Mouse (Mus musculus) adrenal gland, postnatal 25 days (tissue): ENCODE results near the gene Mrps6. TPM values are rescaled to one million over a fixed set of nuclear protein-coding genes. Genes with fewer than 3 reads are reported as not detected.

Source experiments
- DNase-seq: peaks from one replicate; pipeline ENCODE4 v3.0.0; 2021; ENCODE audit warnings: mixed read lengths
- long read RNA-seq: library from polyadenylated mRNA; stranded (forward); transcript quantifications from one replicate; pipeline ENCODE4 v2.0.0, GENCODE M21; 2021
- total RNA-seq: library from RNA; stranded (reverse); gene quantifications from 2 replicates; pipeline ENCODE4 v1.2.3, GENCODE M21; 2021

Mrps6 gene
- total RNA-seq: 71.6 and 81.9 TPM in 2 replicates
- long read RNA-seq, transcript Mrps6-201 (3 exons, 846 nt): major isoform, 79 of 88 reads
- long read RNA-seq, partial matches to known transcripts: 3 of 88 reads
- long read RNA-seq, other reads (novel, unspliced or antisense): 6 of 88 reads

GRCm38 (mm10) chr16:92057852-92058643 is at the start of gene Mrps6, which contains the start of the genes Gm49711 and Slc5a3:
Gene Mrps6 (plus strand): TSS chr16:92058270.
Gene Gm49711 (plus strand): TSS chr16:92058316.
Gene Slc5a3 (plus strand): TSS chr16:92058322.
- peak; percentile 92 for DNase-seq

- DNase-seq: no peak
Observed at GRCm38 (mm10) chr16:92009586-92009985, 48.5 kb upstream of the Mrps6 start.

DNA sequence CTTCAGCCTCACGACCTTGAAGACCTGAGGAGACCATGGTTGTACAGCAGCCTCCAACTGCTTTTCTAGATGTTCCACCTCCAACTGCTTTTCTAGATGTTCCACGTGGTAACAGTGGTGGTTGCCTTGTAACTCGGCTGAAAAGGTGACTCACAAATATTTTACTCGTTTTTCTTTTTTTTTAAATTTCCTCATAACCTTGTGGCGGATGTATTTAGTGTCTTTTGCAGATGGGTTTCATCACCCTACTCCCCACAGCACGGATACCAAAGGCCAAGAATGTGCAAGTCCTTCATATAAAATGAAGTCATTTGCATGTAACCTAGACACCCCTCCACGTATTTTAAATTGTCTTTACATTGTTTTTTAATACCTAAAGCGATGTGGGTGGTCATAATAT is 41.3 kb upstream of the Mrps6 start:
- DNase-seq: no peak

- DNase-seq: peak; percentile 50
Observed at GRCm38 (mm10) chr16:92019141-92020118, 38.6 kb upstream of the Mrps6 start.

DNA sequence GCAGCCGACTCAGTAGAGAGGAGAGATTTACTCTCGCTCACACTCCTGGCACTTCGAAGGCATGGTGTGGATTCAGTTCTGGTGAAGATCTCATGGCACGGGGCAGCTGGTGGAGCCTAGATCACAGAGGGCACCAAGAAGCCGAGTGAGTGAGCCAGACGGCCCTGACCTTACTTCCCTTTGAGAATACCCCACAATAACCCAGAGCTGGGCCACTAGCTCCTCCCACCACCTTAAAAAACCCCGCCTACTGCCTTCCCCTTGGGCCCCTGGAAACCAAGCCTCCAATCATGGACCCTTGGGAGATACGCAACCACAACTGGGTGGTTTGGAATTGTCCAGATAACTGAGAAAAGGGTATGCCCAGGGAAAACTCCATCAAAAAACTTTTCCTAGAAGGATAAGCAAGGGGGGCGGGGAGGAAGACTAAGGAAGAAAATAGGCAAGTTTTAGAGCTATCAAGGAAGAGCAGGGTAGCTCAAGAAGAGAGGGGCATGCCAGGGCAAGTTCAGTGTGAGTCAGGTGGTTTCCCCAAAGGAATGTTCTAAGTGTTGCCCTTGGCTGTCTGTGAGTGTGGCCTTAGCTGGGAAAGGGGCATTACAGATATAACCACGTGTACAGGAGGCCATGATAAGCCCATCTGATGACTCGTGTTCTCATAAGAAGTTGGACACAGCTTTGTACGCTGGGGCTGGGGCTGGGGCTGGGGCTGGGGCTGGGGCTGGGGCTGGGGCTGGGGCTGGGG is 36.2 kb upstream of the Mrps6 start:
- no peak for DNase-seq

GRCm38 (mm10) chr16:92022494-92023283 is 35.4 kb upstream of the Mrps6 start:
- DNase-seq: no peak

DNA sequence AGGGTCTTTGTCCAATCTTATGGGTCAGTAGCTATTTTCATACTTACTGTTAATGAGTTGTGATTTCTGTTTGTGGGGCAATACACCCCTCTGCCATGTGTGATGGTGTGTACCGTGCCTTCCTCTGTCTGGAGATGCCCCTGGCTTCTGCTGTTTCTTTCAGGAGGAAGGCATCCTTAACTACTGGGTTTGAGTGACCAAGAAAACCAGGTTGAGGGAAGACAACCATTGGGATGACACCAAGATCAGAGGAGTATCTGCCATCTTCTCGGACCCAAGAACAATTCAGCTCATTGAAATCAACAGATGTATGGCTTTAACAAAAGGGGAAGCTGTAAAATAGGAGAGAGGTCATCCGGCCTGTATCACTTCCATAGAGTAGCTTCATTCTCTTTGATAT is 24.8 kb upstream of the Mrps6 start:
- DNase-seq: no peak

DNA sequence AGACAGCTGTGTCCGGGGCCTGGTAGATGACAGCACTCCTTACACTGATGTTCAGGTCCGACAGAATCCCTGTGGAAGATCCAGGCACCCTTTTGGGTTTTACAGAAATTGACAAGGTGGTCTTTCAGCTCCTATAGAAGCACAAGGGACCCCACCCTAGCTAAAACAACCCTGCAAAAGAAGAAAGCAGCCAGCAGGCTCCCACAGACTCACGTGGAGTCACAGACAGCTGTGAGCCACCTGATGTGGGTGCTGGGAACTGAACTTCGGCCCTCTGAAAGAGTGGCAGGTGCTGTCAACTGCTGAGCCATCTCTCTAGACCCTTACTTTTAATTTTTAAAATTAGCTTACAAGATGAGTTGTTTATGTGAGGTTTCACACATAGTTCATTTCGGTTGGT is 23.4 kb upstream of the Mrps6 start:
- no peak for DNase-seq

DNA sequence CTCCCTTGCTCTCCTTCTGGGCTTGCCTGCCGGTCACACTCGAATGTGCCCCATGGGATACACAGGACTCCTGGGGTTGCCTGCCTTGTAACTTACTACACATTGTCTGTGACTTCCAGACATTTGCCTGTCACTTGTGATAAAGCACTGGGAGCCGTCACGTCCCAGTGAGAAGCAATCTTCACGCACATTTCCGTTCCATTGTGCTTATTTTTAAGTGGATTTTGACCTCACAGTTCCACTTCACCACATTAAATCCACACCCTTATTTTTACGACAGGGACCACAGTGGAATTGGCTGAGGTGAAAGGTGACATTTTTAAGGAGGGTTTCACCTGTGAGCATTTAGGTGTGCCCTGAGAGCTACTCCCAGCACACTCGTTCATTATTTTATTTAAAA is 21.4 kb upstream of the Mrps6 start:
- DNase-seq: no peak

DNA sequence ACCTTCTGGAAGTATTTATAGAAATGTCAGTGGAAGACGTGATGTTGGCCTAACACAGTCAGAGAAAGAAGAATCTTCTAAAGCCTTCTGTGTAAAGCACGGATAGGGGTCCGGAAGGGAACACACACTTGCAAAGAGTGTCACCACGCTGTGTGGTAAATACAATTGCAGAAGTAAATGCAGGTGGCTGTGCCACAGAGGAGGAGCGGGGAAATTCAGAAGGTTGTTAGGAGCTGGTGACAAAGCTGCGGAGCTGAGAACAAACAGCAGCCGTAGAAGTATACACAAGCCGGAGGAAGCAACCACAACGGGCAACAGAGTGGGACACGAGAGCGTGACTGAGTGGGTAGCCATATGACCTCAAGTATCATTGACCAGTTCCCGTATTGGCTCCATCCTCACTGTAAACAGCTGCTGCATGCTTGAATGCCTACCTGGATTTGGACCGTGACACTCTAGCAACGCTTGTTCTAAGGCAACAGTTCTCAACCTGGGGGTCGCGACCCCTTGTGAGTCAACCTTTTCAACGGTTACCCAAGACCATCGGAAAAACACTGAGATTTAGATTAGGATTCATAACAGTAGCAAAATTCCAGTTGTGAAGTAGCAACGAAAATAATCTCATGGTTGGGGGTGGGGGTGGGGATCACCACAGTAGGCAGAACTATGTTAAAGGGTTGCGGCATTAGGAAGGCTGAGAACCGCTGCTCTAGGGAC is 20.0 kb upstream of the Mrps6 start:
- DNase-seq: no peak

DNA sequence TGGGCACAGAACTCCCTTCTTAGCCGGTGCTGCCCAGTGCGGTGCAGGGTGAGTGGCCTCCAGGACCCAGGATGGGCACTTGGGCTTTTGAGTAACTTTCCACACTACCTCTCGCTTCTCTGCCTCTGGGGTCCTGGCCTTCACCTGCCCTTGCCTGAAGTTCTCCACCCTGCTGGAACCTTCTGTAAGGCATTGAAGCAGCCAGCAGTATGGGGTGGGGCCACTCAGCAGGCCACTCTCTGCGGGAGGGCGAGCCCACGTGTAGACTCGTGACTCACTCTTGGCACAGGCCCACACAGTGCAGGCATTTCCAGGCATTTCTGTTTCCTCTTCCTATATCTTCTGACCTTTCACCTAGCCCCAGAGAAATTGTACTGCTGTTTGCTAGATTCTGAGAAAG is 18.6 kb upstream of the Mrps6 start:
- no peak for DNase-seq

DNA sequence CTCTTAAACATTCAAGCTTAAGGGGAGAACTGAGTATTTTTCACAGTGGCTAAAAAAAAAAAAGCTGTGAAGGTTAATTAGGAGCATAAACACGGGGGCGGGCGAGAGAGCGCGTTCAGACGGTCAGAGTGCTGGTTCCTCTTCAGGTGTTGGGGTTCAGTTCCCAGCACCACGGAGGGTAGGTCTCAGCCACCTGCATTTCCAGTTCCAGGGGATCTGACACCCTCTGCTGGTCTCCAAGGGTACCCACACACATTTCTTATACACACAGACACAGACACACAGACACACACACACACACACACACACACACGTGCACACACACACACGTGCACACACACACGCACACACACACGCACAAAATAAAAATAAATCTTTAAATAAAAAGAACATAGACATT is 18.1 kb upstream of the Mrps6 start:
- DNase-seq: no peak

DNA sequence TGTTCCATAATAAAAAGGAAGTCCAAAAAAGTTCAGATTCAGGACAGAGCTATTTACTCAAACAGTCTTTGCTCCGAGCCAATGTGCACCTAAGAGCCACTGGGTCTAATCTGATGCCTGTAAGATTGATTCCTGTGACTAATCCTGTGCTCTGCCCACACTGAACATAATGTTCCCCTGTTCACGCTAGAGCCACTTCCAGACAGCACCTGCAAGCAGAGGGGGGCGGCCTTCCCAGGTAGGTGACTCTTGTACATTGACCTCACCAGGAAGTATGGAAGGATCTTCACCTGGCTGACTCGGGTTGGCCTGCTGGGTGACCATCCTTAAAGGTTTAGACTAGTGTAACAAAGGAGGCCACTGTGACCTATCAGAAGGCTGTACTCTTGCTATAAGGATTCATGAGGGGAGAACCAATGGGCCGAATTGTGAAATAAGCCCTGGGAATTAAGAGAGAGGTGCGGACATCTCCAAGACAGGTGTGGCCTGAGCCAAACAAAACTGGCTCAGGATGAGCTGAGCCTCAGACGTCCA is 6.2 kb upstream of the Mrps6 start:
- no peak for DNase-seq

- no peak for DNase-seq
Observed at GRCm38 (mm10) chr16:92052569-92052968, 5.5 kb upstream of the Mrps6 start.

GRCm38 (mm10) chr16:92056711-92057110 is 1.4 kb upstream of the Mrps6 start:
- DNase-seq: no peak

DNA sequence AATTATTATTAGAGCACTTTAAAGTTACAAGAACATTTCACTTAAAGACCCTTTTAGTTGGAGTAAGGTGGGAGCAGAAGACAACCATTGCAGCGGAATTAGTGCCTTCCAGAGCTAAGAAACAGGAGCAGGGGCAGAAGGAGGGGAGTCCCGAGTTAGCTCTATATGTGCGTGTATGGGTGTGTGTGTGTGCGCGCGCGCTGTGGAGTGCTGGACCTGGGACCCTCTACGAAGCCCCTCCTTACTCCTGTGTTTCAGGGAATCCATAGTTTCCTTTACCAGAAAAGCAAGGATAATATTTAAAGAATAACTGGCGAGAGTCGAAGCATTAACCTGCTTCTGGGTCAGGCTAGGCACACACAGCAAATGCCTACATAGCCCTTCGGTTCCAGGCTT is 616 bp upstream of the Mrps6 start:
- no peak for DNase-seq

DNA sequence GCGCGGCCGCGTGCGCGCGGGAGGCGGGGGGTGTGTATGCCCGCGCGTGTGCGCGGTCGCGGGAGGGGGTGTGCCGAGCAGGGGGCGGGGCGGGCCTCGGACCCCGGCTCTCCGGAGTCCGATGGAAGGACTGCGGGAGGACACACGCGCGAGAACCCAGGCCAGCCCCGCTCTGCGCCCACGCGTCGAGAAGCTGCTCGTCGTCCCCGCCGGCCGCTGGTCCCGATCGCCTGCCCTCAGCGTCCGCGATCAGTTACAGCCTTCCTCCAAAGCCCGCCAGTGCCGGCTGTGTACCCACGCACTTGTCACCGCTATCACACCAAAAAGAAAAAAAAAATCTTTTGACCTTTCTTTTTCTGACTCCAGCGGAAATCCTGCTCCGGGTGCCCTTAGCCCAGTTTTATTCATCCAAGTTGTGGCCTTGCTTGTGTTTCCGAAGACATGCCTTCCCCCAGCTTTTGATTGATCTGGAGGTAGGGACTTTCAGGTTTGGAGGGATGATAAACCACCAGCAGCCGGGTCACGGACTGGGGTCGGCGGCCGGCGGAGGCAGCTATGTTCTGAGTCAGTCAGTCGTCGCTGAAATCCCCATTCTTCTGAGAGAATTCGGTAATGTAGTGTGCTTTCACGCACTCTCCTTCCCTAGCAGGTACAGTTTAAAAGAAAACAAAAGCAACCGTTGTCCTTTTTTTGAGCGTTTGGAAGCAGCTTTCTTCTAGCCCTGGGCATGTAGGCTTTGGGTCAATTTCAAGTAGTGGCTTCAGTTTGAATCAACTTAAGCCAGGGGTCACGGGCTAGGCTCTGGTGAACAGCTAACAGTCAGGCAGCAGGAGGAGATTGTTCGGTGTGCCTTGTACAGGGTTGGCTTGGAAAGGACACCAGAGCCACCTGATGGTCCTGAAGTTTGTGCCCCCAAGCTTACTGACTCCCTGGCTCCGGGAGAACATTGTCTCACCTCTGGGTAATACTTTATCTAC is 862 bp downstream of the Mrps6 start:
- peak; percentile 41 for DNase-seq

GRCm38 (mm10) chr16:92060213-92060612 is 2.1 kb downstream of the Mrps6 start:
- DNase-seq: no peak

- DNase-seq: no peak
Observed at GRCm38 (mm10) chr16:92061586-92061985, 3.5 kb downstream of the Mrps6 start.
